Mouse (Mus musculus) lung, postnatal 4 days (tissue): ENCODE data around the gene Poll.
"Not testable (repeated sequence)": the region's sequence is repeated elsewhere in the genome, so short reads cannot be mapped to it uniquely, and the experiment has no call there.

Source experiments
- DNase-seq, 2 experiments: peaks; one replicate each; pipeline ENCODE4 v3.0.0; 2021

Gene Poll

GRCm38 (mm10) chr19:45577141-45577750, 16.9 kb upstream of the Poll start:
- DNase-seq = peak in 1 of 2 experiments; percentile 19

- DNase-seq = peak in 1 of 2 experiments; percentile 69
Observed at GRCm38 (mm10) chr19:45575632-45576001, 15.3 kb upstream of the Poll start.

GRCm38 (mm10) chr19:45574941-45575631, 14.8 kb upstream of the Poll start:
- peak; percentile 66 to 74 for DNase-seq

- no peak for DNase-seq
Observed at GRCm38 (mm10) chr19:45574339-45574898, 14.1 kb upstream of the Poll start.

- DNase-seq = peak; percentile 80 to 85
Observed at GRCm38 (mm10) chr19:45573861-45574267, 13.5 kb upstream of the Poll start.

GRCm38 (mm10) chr19:45573033-45573432, 12.7 kb upstream of the Poll start:
- no peak for DNase-seq

- no peak for DNase-seq
Observed at GRCm38 (mm10) chr19:45567367-45567766, 7.0 kb upstream of the Poll start.

- DNase-seq = no peak
Observed at GRCm38 (mm10) chr19:45565925-45566715, 5.8 kb upstream of the Poll start.

GRCm38 (mm10) chr19:45554136-45554535, 6.2 kb downstream of the Poll start:
- DNase-seq = peak in 1 of 2 experiments; percentile 74

- peak in 1 of 2 experiments; percentile 63 for DNase-seq
Observed at GRCm38 (mm10) chr19:45552187-45552586, 8.1 kb downstream of the Poll start.

- peak in 1 of 2 experiments; percentile 44 for DNase-seq
Observed at GRCm38 (mm10) chr19:45549948-45550347, 10.4 kb downstream of the Poll start.

- no peak for DNase-seq
Observed at GRCm38 (mm10) chr19:45549128-45549915, 11.0 kb downstream of the Poll start.

GRCm38 (mm10) chr19:45548196-45548595, 12.1 kb downstream of the Poll start:
- not testable (repeated sequence) for DNase-seq

GRCm38 (mm10) chr19:45544925-45545321, 15.4 kb downstream of the Poll start:
- peak; percentile 86 to 88 for DNase-seq

GRCm38 (mm10) chr19:45544152-45544924, 16.0 kb downstream of the Poll start:
- DNase-seq = peak in 1 of 2 experiments; percentile 21

GRCm38 (mm10) chr19:45542061-45542460, 18.3 kb downstream of the Poll start:
- DNase-seq = no peak

GRCm38 (mm10) chr19:45541409-45542041, 18.8 kb downstream of the Poll start:
- peak; percentile 43 to 64 for DNase-seq

GRCm38 (mm10) chr19:45540657-45541408, 19.5 kb downstream of the Poll start:
- DNase-seq = no peak

GRCm38 (mm10) chr19:45537505-45537904, 22.8 kb downstream of the Poll start:
- DNase-seq = peak in 1 of 2 experiments; percentile 67

GRCm38 (mm10) chr19:45535929-45536328, 24.4 kb downstream of the Poll start:
- no peak for DNase-seq
